Mouse (Mus musculus) induced T-regulatory cell, adult 2 months (primary cell): ENCODE data around the gene Radil.
A peak's percentile ranks its signal among the peaks of the same experiment; 100 is the strongest.

Source experiments
- DNase-seq: peaks from one replicate; pipeline ENCODE4 v3.0.0-alpha.2; 2012; ENCODE audit warnings: low read depth

Gene Radil

DNA sequence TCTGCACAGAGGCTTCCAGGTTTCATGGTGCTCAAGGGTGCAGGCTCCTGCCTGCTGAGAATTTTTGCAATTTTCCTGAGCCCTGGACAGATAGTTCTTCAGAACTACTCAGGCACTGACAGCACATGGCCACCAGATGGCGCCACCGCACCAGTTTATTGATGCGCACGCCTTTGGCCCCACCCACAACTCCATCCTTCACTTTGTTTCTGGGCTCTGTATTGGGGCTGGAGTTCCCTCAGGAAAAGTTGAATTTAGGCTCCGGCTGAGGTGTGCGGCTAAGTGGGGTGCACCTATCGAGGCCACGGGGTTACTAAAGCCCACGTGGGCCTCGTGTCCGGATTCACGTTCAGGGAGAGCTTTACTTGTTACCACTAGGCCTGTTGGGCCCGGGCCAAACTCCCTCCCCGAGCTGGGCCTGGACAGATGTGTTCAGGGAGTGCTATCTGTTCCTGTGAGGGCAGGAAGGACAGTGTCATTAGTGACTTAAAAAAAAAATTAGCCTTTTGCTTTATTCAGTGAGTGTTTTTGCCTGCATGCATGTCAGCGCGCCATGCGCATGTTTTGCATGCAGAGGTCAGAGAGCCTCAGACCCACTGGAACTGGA is 72.0 kb downstream of the Radil start:
- peak; percentile 83 for DNase-seq

GRCm38 (mm10) chr5:142477866-142478615 is 72.9 kb downstream of the Radil start:
- DNase-seq = no peak

- no peak for DNase-seq
These were observed 73.6 kb downstream of the Radil start for GRCm38 (mm10) chr5:142477346-142477745.

DNA sequence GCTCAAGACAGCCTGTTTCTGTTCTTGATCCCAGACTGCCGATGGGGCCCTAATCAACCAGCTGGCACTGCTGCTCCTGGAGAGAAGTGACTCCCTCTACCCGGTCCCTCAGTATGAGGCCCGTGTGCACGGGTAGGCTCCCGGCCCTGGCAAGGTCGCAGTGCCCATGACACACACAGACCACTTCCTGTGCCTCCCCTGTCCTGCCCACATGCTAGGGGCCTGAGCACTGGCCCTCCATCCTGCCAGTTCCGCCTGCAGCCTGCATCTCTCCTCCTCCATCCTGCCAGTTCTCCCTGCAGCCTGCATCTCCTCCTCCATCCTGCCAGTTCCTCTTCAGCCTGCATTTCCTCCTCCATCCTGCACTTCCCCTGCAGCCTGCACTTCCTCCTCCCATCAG is 75.2 kb downstream of the Radil start:
- DNase-seq = no peak

DNA sequence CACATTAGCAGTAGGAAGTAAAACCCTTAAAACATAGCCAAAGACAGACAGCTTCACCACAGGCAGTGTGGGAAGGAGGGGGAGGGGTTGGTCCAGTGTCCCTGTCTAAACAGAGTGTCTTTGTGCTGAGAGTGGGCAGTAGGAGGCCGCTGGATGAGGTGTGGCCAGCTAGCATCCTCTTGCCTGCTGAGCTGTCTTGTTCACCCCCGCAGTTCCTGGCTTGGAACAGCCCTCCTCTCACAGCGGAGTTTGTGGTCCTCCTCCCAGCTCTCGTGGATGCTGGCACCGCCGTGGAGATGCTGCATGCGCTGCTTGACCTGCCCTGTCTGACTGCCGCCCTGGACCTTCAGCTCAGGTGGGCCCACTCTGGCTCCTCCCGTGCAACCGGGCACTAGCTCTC is 77.2 kb downstream of the Radil start:
- DNase-seq = no peak

DNA sequence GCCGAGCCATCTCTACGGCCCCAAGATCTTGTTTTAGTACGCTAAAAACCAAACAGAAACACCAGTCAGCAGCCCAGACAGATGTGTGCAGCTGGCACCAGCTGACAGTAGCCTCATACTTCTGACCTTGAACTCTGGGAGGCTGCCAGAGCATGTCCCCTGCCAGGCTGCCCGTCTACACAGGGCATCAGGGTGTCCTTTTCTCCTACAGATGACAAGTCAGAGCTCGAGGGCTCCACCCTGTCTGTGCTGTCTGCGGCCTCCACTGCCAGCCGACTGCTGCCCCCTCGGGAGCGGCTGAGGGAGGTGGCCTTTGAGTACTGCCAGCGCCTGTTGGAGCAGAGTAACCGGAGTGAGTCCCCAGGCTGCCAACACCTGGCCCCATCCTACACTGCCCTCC is 81.1 kb downstream of the Radil start:
- DNase-seq = no peak

GRCm38 (mm10) chr5:142468375-142468774 is 82.5 kb downstream of the Radil start:
- DNase-seq = no peak

DNA sequence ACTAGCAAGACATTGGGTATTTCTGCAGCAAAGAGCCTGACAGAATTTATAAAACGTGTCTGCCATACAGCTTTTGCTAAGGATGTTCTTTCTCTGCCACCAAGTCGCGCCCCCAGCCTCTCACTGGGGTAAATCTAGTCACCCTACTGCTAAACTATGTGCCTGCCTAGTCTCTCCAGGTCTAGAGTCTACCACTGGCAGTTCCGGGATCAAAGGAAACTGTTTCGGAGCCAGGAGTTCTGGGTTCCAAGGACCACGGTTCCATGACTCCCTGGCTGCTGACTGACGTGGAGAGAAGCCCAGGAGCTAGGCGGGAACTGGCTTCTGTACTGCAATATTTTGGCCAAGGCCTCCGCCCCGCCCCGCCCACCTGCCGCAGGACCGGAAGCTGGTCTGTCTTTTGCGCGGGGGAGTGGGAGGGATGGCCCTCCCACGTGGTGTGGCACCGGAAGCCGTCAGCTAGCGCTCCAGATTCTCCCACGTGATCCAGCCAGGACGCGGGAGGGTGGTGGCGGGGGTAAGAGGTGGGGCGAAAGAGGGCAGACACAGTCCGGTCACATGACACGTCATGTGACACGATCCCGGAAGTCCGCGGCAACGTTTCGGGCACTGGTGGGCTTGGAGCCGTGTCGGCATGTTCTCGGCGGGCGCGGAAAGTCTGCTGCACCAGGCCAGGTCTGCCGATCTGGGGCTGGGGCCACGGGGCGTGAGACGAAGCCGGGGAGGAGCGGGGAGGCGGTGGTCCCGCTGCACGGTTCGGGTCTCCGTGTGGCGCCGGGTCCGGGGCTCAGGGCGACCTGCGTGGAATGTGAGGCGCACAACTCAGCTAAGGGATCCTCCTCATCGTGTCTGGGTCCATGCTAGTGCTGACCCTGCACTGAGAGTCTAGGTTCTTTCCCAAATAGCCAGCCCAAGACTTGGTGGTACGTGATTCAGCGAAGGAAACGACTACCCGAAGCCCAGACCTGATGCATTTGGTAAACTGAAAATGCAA is 87.1 kb downstream of the Radil start, which contains the start of gene Ap5z1:
TSS of gene Ap5z1 (plus strand) at position 484 of the 994 bp plus-strand sequence.
- peak; percentile 96 for DNase-seq

DNA sequence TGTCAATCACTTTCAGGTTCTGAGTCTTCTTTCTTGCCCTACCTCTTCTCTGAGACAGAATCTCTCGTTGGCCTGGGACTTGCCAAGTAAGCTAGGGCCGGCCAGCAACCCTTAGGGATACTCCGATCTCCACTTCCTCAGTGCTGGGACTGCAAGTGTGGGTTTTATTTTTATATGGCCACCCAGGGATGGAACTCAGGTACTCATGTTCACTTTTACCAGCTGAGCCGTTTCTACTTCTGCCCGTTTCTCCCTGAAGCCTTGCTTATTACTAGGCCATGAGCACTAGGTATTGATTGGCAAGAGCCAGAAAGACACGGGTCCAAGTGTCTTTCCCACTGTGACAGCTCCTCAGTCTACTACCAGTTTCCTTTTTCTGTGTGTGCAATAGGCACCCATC is 87.9 kb downstream of the Radil start:
- DNase-seq = no peak

GRCm38 (mm10) chr5:142462641-142462948 is 88.3 kb downstream of the Radil start:
- DNase-seq = no peak

- no peak for DNase-seq
These were observed 88.8 kb downstream of the Radil start for GRCm38 (mm10) chr5:142461942-142462640.

- no peak for DNase-seq
These were observed 91.1 kb downstream of the Radil start for GRCm38 (mm10) chr5:142459834-142460233.

GRCm38 (mm10) chr5:142458791-142459557 is 91.9 kb downstream of the Radil start:
- no peak for DNase-seq

DNA sequence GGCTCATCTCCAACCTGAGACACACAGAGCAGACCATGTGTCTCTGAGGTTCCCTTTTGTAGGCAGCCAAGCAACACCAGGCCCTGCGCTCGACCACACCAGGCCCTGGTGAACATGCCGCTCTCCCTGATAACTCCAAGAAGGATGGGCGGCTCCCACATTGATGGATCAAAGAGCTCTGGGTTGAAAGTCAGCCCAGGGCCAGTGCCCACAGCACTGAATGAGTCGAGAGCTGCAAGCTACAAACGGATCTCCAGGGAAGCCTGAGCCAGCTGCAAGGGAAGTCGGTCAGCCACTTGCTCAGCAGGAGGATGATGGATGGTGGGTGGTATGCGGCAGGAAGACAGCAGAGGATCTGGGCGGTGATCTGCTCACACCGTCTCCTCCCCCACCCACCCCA is 93.6 kb downstream of the Radil start:
- DNase-seq = no peak

DNA sequence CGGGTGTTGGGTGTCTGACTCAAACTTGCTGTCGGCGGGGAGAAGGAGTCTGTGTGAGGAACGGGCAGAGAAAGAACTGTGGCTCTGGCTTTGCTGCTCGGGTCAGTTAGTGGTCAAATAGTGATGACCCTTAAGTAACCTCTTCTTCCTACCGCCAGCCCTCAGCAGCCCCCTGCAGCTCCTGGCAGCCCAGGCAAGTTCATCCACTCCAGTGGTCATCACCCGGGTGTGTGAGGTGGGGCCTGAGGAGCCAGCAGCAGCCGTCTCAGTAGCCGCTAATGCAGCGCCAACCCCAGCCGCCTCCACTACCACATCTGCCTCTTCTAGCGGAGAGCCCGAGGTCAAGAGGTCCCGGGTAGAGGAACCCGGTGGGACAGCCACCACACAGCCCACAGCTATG is 94.6 kb downstream of the Radil start:
- DNase-seq = no peak

GRCm38 (mm10) chr5:142453742-142454141 is 97.2 kb downstream of the Radil start:
- DNase-seq = no peak

DNA sequence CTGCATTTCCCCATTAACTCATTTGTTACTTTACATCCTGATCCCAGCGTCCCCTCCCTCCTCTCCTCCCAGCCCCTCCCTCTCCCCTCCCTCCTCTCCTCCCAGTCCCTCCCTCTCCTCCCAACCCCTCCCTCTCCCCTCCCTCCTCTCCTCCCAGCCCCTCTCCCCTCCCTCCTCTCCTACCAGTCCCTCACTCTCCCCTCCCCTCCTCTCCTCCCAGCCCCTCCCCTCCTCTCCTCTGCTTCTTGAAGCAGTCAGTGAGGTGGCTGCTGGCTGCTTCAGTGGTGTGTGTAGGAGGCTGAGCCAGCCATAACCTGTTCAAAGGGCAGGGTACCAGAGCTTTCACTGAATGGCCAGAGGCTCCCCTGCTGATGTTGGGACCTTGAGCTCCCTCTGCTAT is 99.1 kb downstream of the Radil start:
- DNase-seq = no peak

GRCm38 (mm10) chr5:142450846-142451245 is 100.1 kb downstream of the Radil start:
- DNase-seq = no peak

- no peak for DNase-seq
These were observed 102.3 kb downstream of the Radil start for GRCm38 (mm10) chr5:142448623-142449022.

DNA sequence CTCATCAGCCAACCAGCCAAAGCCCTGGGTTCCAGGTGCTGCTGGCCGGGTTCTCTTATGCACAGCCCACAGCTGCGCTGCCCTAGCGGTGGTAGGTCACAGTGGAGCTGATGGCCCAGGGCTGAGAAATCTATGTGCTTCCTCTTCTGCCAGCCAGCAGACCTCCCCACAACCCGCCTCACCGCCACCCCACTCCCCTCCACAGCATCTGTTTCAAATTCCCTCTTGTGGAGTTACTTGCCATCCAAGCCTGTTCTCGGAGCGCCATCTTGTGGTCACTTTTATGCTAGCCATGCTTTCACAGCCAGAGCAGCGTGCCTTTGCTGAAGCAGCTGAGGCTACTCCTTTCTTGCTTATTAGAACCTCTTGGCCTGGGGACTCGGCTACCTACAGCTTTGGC is 102.8 kb downstream of the Radil start:
- DNase-seq = peak; percentile 96

- peak; percentile 63 for DNase-seq
These were observed 105.2 kb downstream of the Radil start for GRCm38 (mm10) chr5:142445709-142446108.
